Mouse (Mus musculus): ENCODE measurements around the gene Ccdc162. TPM values are rescaled to one million over a fixed set of nuclear protein-coding genes. Genes with fewer than 3 reads are reported as not detected.

The Ccdc162 gene
- polyA plus RNA-seq, 1 experiment, result 5.1 TPM

DNA sequence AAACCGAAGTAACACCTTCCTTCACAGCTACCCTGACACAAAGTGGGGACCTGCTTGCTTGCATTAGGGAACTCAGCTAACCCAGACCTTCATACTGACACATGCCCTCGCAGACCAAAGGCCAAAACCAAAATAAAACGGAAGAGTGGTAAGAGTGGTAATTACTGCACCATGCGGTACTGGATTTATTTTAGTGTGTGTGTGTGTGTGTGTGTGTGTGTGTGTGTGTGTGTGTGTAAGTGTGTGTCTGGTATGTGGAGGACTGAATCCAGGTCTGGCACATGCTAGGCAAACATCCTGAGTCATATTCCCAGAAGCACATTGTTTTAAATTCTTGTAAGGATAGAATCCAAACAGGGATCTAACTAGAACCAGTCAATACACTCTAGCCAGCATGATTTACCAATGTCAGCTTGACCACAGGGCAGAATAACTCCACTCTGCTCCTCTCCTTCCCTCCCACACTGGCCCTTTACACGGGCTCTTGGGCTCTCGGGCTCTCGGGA, 140.1 kb downstream of the Ccdc162 start:
- DNase-seq (ENCODE audit: low read depth), result no peak

DNA sequence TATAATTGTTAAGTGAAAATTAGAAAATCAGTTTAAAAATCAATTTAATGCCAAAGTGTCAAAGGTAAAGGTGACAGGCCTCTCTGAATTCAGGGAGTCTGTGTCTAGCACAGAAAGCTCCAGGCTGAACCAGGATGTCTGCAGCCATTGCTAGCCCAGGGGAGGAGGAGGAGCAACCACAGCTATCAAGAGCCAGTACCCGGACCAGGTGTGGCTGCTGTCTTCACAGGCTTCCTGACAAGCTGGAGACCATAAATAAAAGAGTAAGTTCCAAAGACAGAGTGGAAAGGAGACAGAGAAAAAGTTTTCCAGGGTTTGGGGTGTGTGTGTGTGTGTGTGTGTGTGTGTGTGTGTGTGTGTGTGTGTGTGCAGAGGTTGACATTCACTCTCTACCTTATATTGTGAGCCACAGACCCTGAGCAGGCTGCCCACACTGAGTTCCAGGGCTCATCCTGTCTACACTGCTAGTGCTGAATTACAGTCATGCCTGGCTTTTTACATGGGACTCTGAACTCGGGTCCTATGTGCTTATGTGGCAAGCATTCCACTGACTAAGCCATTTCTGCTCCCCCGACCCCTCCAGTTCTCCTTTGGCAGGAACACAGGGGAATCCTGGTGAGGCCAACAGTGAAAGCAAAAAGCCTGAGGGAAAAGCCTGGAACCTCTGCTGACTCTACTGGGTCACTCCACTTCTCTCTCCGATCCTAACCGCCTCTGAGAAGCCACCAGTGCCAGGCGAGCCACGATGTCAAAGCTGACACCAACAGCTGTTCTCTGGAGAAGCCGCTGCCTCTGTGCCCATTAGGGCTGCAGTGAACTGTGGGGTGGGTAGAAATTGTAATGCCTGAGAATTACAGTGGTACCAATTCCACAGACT, 140.7 kb downstream of the Ccdc162 start:
- DNase-seq (ENCODE audit: low read depth), result no peak

DNA sequence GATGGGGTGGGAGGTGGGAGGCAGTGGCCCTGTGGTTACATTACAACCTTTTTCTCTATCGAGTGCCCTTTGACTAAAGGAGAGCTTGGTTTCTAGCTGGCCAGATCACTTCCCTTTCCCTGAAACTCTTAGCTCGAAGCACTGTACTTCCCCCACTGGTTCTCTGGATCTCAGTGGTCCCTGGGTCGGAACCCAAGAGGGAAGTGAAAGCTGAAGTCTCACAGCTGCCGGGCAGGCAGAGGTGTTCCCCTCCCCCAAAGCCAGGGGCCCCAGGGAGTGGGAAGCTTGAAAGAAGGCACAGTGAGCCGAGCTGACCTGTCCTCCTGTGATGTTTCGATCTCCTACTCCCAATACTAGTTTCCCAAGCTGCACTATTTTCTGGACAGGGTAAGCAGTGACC, 143.2 kb downstream of the Ccdc162 start:
- no peak for DNase-seq (ENCODE audit: low read depth)

DNA sequence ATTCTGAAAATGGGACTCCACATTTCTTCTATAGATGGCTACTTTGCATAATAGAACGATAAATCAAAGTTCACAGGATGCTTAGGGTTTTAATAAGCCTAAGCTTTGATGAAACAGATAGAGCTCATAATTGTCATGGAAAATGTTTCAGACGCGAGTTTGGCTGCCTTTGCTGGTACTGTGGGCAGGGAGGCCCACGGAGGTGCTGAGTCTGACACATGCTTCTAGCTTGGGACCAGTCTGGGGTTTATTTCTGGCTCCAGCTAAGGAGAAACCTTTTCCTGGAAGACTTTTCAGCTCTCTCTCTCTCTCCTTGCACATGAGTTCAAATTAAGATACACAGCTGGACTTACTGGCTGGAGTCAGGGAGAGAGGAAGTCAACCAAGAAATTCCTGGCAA, 144.2 kb downstream of the Ccdc162 start:
- no peak for DNase-seq (ENCODE audit: low read depth)

DNA sequence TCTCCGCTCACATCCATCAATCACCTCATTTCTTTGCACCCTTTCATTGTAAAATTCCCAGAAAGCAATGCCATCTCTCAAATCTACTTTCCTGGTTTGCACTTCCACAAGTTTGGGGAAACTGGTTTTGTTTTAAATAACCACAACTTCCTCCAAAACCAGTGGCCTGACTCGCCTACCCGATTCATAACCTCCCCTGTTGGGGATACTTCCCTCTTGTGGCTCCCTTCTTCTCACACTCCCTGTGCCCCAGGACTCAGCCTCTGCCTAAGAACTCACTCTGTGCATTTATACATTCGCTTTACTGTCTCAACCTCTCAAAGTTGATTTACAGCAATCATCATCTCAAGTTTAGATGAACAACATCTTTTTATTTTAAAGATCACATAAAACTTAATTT, 145.4 kb downstream of the Ccdc162 start:
- DNase-seq (ENCODE audit: low read depth), result no peak

DNA sequence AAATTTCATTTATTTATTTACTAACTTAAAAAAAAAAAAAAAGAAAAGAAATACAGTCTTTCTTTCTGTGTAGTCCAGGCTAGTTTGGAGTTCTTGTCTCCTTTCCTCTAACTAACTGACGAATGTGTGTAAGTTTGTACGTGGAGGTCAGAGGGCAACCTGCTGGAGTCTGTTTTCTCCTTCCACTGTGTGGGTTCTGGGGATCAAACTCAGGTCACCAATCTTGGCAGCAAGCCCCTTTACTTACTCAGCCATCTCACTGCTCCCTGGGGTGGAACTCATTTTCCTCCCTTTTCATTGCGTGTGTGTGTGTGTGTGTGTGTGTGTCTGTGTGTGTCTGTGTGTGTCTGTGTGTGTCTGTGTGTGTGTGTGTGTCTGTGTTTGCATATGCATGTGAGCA, 148.1 kb downstream of the Ccdc162 start:
- DNase-seq (ENCODE audit: low read depth), result no peak

DNA sequence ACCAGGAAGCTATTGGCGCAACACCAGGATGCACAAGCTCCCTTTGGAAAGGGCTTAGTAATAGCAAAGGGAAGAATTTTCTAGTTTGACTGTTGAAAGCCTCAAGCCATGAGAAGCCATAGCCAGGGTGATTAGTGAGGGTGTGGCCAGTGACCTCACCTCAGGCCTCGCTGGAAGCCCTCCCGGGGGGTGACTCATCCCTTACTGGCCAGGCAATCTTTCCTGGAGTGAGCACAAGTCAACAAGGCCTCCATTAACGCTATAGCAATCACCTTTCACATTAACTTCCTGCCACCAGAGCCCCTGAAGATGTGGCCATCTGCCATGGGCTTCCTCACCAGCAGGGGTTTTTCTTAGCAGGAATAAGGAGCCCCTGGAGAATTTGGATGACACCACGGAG, 151.3 kb downstream of the Ccdc162 start:
- no peak for DNase-seq (ENCODE audit: low read depth)

DNA sequence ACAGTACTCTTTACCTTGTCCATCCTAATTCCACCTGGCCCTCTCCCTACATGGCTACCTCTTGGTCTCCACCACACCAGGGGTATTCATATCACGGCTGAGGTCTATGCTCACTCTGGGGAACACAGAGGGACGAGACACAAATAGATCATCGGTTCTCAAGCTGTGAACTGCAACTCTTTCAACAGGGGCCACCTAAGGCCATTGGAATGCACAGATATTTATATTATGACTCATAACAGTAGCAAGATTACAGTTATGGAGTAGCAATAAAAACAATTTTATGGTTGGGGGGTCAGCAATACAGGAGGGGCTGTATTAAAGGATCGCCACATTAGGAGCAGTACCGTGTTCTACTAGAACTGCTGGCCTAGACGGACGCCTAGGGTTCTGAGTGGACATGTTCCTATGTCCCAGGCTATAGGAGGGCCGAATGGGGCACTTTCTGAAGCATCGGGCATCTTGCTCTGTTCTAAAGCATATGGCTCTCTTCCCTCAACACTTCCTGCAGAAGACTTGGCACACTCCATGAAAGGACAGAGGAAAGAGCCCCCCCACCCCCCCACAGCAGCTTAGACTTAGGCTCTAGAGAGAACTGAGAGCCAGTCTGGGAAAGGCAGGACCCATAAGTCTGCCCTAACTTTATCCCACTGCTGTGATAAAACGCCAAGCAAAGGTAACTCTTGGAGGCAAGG, 154.6 kb downstream of the Ccdc162 start:
- DNase-seq (ENCODE audit: low read depth), result no peak

DNA sequence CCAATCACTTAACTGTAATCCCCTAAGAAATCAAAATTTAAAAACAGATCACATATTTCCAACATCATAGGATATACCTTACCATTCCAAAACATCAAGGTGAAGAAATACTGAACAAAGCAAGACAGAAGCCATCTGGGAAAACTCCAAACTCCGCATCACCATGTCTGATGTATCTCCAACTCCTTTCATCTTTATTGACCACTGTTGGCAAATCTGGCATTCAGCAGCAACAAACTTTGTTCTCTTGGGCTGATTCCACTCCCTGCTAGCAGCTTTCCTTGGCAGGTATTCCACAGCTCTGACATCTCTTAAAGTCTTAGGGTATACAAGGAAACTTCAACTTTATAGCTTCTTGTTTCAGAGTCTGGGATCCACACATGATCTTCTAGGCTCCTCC, 158.0 kb downstream of the Ccdc162 start:
- no peak for DNase-seq (ENCODE audit: low read depth)

DNA sequence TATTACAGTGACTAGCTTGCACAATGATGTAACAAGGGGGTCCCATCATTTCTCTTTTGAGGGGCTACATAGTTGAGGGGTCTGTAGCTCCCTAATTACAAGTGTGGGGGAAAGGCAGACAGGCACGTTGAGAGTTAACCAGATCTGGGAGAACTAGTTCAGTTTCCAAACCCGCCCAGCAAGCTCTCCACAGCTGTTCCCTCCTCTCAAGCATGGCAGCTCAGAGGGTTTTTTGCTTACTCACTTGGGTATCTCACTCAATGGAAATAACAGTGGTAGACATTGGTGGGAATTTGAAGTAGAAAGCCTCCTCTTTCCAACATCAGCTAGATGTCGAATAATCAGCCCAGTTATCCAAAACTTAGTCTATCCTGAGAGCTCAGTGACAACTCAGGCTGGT, 161.4 kb downstream of the Ccdc162 start:
- DNase-seq (ENCODE audit: low read depth), result no peak

DNA sequence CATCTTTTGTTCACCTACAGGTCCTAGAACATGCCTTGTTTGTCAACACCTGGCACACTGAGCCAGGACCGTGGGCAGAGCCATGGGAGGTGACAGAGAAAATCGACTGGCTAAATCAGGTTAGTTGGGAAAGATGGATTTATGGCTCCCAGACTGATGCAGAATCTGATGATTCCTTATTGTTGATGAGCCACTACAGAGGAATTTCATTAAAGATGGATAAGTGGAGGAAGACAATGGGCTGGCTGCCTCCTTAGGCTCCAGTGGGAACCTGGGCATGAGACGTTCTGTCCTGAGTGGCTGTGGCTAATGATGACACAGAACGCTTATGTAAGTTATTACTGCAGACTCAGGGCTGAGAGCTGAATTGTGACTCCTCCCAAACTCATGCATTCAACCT, 162.7 kb downstream of the Ccdc162 start:
- DNase-seq (ENCODE audit: low read depth), result no peak

DNA sequence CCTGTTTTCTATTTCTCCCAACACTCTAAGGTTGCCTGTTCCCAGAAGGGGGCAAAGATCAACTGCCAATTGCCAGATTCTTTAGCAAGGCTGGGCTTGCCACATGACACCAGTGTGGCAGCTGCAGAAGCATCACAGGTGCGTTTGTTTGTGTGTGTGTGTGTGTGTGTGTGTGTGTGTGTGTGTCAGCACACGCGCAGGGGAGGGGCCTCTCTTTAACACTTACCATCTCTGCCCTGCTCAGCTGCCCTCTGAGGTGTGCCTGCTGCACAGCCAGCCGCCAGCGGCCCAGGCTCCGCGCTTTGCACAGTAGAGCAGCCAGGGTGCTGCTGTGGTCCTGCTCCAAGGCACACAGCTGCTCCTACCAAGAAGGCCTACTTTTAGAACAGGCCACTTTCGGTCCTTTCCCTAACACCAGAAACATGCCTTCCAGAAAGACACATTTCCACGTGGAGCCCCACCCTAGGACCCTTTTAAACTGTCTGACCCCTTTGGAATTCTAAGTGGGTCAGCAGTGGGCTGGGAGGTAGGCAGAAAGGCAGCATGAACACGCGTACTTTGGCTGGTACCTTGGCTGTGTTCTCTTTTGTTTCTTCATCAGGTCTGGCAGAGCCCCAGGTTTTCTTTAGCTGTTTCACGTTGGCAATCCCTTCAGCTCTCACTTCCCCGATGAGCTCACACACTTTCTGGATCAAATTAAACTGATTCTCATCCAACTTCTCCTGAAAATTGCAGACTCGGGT, 163.4 kb downstream of the Ccdc162 start:
- peak; percentile 64 for DNase-seq (ENCODE audit: low read depth)

DNA sequence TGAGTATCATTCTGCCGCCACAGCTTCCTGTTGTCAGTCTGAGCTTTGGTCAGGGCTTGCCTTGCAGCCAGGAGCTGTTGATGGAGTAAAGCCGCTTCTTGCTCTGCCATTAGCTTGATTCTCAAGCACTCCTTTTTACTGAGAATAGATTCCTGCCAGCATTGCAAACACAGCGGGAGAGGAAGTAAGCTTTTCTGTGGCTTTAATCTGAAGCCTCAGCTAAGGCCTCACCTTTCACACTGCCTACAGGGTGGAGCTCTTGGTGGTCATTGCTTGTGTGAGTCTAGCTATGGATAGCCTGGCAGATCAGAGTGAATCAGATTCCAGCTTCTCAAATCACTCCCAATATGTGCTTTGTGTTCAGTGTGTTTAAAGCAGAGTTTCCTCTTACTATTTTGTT, 164.1 kb downstream of the Ccdc162 start:
- DNase-seq (ENCODE audit: low read depth), result no peak

DNA sequence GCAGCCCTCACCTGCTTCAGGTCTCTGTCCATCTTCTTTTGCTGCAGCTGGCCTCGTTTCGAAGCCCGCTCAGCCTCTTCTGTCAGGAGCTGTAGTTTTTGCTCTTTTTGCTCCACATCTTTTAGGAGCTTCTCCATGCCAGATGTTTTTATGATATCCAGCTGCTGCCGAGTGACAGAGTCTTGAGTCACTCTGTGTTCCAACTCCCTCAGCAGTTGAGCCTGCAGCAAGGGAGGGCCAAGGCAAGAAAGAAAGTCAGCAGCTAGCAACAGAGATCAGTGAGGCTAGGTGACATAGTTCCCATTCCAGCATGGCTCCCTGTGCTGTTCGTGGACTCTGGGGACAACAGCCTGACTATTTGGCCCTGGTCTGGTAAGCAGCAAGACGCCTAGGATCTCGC, 165.7 kb downstream of the Ccdc162 start:
- DNase-seq (ENCODE audit: low read depth), result no peak

DNA sequence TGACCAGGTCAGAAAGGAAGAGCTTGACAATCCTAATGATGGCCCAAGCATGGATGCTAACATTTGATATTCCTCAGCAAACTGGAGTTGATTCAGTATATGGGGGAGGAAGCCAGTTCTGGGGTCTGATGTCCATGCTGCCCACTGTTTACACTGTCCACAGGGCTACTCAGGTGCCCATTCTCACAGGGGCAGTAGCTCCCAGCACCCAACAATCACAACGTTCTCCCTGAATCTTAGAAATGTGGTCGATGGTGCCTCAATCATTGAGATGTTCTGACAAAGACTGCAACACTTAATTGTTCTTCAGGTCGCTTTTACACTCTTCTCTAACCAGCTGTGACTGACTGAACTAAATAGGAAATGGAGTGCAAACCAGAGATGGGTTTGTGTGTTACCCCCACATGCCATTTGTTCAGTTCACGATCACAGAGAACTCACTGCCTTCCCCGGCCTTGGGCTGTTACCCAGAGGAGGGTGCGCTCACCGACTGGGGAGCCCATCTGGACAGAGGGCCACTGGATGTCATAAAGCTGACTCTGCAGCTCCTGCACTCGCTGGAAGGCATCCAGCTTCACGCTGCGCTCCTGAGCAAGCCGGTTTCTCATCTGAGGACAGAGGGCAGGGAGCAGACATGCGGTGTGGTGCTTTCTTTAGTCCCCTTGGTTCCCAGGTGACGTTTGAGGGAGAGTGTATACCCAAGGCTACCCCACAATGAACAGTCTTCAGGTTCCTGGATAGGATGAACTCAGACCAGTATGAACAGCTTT, 169.9 kb downstream of the Ccdc162 start:
- no peak for DNase-seq (ENCODE audit: low read depth)

DNA sequence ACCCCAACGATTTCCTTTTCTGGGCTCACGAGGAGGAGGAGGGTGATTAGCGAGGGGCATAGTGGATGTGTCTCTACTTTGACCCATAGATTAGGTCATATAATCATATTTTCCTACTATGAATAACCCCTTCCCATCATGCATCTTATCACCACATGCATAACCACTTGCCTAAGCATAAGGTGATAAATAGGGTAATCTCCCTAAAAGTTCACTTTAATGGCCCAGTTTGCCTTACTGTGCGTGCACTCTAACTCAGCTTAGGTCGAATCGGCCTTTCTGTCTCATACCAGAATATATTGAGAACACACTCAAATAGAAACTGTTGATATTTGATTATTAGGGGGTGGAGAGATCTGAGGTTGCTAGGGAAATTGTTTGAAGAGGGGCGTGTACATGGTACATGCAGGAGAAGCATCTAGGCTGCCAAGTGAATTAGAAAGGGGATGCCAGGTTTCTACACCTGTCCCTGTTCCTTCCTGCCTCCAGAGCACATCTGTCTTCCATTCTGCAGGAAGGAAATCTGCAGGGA, 171.1 kb downstream of the Ccdc162 start:
- DNase-seq (ENCODE audit: low read depth), result no peak

DNA sequence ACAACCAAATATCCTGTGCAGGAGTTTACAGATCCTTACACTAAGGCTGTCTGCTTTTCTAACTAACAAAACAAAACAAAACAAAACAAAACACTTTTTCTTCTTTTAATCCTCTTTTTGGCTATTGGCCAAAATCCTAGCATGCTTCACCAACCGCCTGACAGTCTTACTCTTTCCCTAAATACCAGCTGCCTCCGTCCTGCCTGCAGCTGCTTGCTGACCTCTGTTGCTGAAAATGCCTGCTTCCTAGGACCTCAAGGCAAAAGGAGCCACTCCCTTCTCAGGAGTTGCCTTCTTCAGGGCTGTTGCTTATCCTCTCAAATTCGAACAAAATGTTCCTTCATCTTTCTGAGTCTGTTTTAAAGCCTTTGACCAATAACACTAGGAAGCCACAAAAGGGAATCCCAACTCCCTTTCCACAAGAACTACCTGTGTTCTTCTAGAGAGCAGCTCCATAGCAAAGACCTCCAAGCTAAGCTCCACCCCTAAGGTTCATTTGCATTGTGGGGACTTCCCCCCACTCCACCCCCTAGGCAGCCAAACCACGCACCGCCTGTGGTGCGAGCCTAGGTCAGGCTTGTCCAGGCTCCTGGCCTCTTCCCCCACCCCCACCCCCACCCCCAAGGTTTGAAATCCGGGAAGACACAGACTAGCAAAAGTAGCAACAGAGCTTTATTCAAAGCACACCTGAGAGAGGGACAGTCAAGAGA, 171.8 kb downstream of the Ccdc162 start:
- DNase-seq (ENCODE audit: low read depth), result no peak

DNA sequence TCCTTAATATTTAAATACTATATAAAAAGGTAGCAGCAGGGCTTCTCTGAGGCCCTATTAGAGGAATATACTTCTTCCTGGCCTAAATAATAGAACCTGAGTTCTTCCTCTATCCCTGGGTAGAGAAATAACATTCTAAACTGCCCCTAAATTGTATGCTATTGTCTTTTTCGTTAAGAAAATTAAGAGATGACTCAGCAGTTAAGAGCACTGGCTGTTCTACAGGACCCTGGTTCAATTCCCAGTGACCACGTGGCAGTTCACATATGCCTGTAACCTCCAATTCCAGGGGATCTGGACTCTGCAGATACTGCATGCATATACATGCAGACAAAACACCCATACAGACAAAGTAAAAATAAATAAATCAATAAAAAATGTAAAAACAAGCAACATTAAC, 172.6 kb downstream of the Ccdc162 start:
- DNase-seq (ENCODE audit: low read depth), result no peak

DNA sequence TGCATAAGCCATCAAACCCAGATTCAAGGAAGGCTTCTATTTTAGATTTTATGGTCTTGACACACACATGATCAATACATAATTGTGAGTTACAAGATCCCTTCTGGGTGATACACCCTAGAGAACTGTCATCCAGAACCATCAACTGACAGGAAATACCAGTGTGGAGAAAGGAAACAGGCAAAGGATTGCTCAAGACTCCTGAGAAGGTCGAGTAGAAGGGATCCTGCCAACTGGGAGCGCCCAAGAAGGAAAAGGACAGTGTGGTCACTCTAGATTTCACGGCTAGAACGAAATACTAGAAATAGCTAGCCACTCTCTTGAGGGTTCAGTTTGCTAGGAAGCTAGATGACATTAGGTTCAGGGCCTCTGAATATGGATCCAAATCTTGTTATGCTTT, 173.0 kb downstream of the Ccdc162 start:
- no peak for DNase-seq (ENCODE audit: low read depth)

DNA sequence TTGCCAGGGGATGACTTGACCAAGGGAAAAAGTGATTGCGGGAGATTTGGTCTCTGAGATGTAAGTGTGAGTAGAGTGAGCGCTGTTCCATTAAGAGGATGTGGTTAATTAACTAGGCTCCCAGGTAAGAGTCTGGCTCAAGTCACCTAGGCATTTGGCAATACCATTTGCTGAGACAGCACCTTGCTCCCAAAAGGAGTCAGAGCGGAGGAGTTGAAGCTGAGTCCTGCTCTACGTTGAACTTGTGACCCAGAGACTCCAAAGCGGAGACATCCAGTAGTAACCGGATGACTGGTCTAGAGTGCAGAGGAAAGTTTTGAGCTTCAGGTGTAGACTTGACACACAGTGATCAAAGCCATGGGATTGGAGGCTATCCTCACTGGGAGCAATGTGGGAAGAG, 174.4 kb downstream of the Ccdc162 start:
- no peak for DNase-seq (ENCODE audit: low read depth)

DNA sequence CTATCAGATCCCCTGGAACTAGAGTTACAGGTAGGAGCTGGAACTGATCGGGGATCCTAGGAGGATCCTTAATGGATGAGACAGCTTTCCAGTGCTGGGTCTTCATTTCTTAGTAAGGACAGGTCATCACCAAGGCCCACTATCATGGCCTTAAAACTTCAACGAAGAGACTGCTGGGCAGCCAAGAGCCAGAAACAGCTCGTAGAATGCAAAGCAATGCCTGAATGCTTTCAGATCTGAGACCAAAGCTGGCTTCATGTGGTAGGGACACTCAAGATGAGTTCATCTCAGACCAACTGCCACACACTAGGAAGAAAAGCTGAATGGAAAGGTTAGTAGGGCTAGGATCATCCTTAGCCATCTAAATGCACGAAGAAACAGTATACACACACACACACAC, 177.4 kb downstream of the Ccdc162 start:
- no peak for DNase-seq (ENCODE audit: low read depth)
